Mouse (Mus musculus): Measurements from ENCODE around the gene S100a11. TPM values are rescaled to one million over a fixed set of nuclear protein-coding genes. Genes with fewer than 3 reads are reported as not detected.

S100a11 gene
- polyA plus RNA-seq, 1 experiment: 0.24 TPM

DNA sequence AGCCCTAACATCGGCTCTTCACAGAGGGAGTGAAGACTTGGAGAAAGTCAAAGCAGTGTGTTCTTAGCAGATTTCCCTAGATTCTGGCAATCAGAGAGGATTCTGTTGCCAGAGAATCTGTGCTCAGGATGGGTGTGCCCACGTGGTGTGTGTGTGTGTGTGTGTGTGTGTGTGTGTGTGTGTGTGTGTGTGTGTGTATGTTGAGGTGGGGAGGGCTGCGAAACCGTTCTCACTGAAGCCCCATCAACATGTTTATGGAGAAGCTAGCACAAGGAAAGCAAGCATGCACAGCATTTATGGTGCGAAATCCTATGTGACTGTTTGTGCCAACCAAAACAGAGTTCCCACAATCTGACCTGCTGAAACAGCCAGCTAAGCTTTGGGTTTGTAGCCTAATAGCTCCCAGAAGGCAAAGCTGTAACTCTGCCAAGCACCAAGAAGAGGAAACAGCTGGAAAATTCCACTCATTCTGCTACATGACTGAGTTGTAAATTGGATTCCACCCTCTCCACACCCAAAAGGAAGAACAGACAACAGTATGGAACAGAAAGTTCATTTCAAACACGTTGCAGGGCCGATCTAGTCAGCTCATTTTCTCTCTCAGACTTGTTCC lies 48.2 kb downstream of the S100a11 start:
- no peaks in the 10 kb centered on the region for H3K9me3 ChIP-seq (ENCODE audit: control insufficient read depth, low read length)
- H3K27me3 ChIP-seq (ENCODE audit: control insufficient read depth): no peaks in the 10 kb centered on the region
- no peaks in the 10 kb centered on the region for H3K4me1 ChIP-seq (ENCODE audit: control insufficient read depth)
- H3K36me3 ChIP-seq (ENCODE audit: control insufficient read depth): no peaks in the 10 kb centered on the region
- no peak overlapping the region for H3K4me3 ChIP-seq (replicated peaks)
- no peak for TF ChIP-seq TAL1 (IDR thresholded peaks at IDR 0.05; ENCODE audit: low read length)
- no peak for TF ChIP-seq GATA1 (IDR thresholded peaks at IDR 0.05; ENCODE audit: low read length)

DNA sequence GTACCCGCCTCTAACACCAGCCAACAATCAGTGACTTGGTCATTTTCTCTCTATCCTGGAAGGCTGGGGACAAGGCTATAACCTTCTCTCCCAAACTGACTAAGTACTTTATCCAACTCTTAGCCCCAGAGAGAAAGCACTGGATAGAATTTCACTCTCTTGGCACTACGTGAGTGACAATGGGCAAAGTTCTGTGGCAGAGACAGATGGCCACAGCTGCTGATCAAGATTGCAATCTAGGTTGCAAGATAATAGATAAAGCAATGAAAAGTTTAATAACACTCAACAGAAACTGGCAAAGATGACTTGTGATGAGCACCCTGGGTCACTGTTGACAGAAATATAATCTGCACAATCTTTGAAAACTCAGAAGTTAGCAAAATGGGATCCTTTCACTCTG lies 48.8 kb downstream of the S100a11 start:
- Histone ChIP-seq H3K4me1 (ENCODE audit: control insufficient read depth) (peaks cover 1% of the 10 kb centered on the region; the same call in 1 of the 2 replicates), H3K4me3 (replicated peaks) (no peak overlapping the region), H3K9me3 (ENCODE audit: control insufficient read depth, low read length) (no peaks in the 10 kb centered on the region), H3K27me3 (ENCODE audit: control insufficient read depth) (no peaks in the 10 kb centered on the region), H3K36me3 (ENCODE audit: control insufficient read depth) (no peaks in the 10 kb centered on the region)
- TF ChIP-seq GATA1 (IDR thresholded peaks at IDR 0.05; ENCODE audit: low read length) (no peak), TAL1 (IDR thresholded peaks at IDR 0.05; ENCODE audit: low read length) (no peak)

DNA sequence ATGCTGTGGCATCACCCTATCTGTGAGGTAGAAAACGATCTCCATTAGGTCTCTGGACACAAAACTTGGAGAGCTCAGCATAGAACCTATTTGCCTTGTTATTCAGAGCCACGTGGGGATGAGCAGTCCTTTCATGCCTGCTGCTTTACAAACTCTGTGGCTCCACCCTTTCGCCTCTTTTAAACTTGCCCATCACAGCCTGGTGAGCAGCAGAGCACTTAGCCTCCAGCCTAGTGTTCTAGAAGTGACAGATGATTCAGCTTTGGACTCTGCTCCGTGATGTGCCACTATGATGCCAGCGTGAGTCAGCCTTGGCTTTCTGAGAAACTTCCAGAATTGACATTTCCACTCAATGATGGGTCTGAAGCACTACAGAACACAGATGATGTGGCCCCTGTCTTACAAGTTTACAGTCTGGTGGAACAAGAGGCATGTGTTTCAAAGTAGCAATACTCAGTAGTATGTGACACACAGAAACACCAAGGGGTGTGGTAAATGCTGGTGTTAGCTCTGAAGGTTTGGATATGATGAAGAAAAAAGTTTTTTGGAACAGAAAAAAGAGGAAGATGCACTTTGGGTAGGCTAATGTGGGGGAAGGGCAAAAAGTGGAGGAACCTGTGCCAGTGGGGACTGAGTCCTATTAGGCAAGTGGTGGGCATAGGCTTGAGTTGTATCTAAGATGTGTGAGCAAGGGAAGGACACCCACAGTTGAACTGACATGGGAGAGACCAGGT lies 51.9 kb downstream of the S100a11 start:
- Histone ChIP-seq H3K27me3 (ENCODE audit: control insufficient read depth) (no peaks in the 10 kb centered on the region), H3K36me3 (ENCODE audit: control insufficient read depth) (no peaks in the 10 kb centered on the region), H3K4me1 (ENCODE audit: control insufficient read depth) (peaks cover 1% of the 10 kb centered on the region; the same call in 1 of the 2 replicates), H3K9me3 (ENCODE audit: control insufficient read depth, low read length) (no peaks in the 10 kb centered on the region), H3K4me3 (replicated peaks) (no peak overlapping the region)
- TF ChIP-seq GATA1 (IDR thresholded peaks at IDR 0.05; ENCODE audit: low read length): no peak
- no peak for TF ChIP-seq TAL1 (IDR thresholded peaks at IDR 0.05; ENCODE audit: low read length)

Other genes starting within 250 kb of the S100a11 start
- gene Flg, start 247.0 kb upstream of the S100a11 start, polyA plus RNA-seq (2012): not detected in 2 replicates
- not detected in 2 replicates for gene Hrnr, start 200.7 kb upstream of the S100a11 start, polyA plus RNA-seq (2012)
- gene Rptn, start 126.8 kb upstream of the S100a11 start, polyA plus RNA-seq (2012): 0.01 TPM in 1 of 2 replicates, not detected in the other
- not detected in 2 replicates for gene Tchh, start 78.2 kb upstream of the S100a11 start, polyA plus RNA-seq (2012)
- not detected in 2 replicates for gene Tchhl1, start 51.7 kb upstream of the S100a11 start, polyA plus RNA-seq (2012)
- gene S100a10, start 34.6 kb downstream of the S100a11 start, polyA plus RNA-seq (2012): 0.07 and 0.11 TPM in 2 replicates
- gene Tdpoz2, start 132.2 kb downstream of the S100a11 start, polyA plus RNA-seq (2012): not detected in 2 replicates
- gene Tdpoz1, start 155.8 kb downstream of the S100a11 start, polyA plus RNA-seq (2012): not detected in 2 replicates
- not detected in 2 replicates for gene Gm37596, start 172.6 kb downstream of the S100a11 start, polyA plus RNA-seq (2012)

All from erythroblast, embryonic 14.5 days (primary cell).